Mouse (Mus musculus): ENCODE measurements at regions not wholly inside any gene's neighbourhood (a gene's known extent, or its start where the extent isn't known, plus 50 kb on each side); places are given as distances from the start of the nearest gene placed in this dataset.

DNA sequence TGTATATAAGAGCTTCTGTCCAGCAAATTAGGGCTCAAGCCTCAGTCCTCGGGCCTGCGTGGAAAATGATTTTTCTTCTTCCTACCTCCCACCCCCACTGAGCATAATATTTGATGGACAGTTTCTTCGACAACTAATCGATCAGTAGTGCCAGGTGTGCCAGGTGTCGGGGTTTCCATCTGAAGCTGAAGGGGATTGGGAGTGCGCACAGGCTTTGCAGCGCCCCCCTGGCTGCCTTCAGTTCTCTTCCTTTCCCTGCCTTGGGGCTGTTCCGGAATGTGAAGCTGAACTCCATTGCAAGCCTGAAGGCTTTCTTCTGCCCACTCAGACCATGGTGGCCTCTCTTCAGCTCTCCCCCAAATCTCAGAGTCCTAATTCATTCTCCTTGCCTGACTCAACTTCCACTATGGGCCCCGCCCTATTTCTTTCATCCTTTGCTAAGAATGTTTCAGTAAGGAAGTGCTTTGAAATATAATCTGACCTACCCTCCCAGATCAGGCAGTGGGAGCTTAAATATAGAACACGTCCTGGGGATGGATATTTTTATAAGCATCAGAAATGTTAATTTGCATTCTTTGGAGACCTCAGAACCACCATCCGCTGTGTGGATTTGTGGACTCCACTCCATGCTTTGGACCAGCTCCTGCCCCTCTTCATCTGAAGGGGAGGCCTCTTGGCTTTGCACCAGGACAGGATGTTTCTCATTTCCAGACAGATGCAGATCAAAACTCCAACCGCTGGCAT lies 75.5 kb upstream of the Sh3bp4 start:
- WGBS = 69% methylated on average over 12 of the region's 12 CpGs
- DNase-seq (ENCODE audit: low spot score) = no peak

DNA sequence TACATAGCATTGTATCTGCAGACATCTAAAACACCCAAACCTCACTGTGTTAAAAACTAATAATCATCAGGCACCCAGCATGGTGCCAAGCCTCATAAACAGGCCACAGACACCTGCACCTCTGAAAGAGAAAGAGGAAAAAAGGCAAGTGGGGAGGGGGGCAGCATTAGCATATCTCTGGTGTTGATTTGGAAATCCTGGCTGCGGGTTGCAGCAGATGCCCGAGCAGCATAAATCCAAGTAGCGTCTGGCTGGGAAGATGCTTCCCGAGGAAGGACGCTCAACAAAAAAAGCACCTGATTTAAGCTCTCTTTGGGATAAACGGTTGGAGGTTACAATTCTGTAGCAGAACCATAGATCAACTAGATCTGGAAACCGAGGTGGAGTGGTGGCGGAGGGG lies 74.3 kb upstream of the Sh3bp4 start:
- H3K27me3 ChIP-seq (ENCODE audit: low read depth, poor library complexity, severe bottlenecking) = no peaks in the 10 kb centered on the region
- WGBS = 33% methylated on average over 8 of the region's 8 CpGs
- H3K4me1 ChIP-seq = peaks cover 16% of the 10 kb centered on the region
- 0 out of 2 replicates have a peak overlapping the region, but pooled peaks have one; percentile 17 for H3K27ac ChIP-seq (replicated peaks)
- H3K4me3 ChIP-seq = no peak overlapping the region
- H3K9me3 ChIP-seq (replicated peaks) = no peaks in the 10 kb centered on the region; the same call in 1 of the 2 replicates
- H3K36me3 ChIP-seq = no peaks in the 10 kb centered on the region
- DNase-seq (ENCODE audit: low spot score) = no peak

More for the DNA sequence above, 75.5 kb upstream of the Sh3bp4 start:
- no peak overlapping the region for H3K4me3 ChIP-seq
- peaks cover 16% of the 10 kb centered on the region for H3K4me1 ChIP-seq
- no peaks in the 10 kb centered on the region for H3K27me3 ChIP-seq (ENCODE audit: low read depth, poor library complexity, severe bottlenecking)
- H3K9me3 ChIP-seq (replicated peaks) = no peaks in the 10 kb centered on the region
- H3K27ac ChIP-seq (replicated peaks) = no peak overlapping the region; the same call in 1 of the 2 replicates
- H3K36me3 ChIP-seq = no peaks in the 10 kb centered on the region

DNA sequence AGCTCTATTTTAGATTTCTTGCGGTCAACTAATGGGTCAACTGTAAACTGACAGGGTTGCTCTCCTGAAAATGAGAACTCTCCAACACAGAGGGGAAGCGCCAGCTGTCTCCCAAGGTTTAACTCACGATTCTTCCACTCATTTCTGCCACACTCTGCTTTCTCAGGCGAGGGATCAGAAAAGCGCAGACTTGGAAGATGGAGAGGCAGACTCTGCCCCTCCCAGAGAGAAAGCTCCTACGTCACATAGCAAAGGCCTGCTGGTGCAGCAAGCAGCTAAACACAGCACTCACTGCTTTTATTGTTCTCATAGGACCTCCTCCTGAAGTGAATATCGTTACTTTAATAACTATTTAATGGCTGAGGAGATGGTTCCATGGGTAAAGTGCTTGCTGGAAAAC lies 73.6 kb upstream of the Sh3bp4 start:
- H3K4me3 ChIP-seq = no peak overlapping the region
- H3K27me3 ChIP-seq (ENCODE audit: low read depth, poor library complexity, severe bottlenecking) = no peaks in the 10 kb centered on the region
- 62% methylated on average over 7 of the region's 7 CpGs for WGBS
- H3K36me3 ChIP-seq = no peaks in the 10 kb centered on the region
- no peak for DNase-seq (ENCODE audit: low spot score)
- H3K9me3 ChIP-seq (replicated peaks) = no peaks in the 10 kb centered on the region; the same call in 1 of the 2 replicates
- H3K27ac ChIP-seq (replicated peaks) = no peak overlapping the region
- peaks cover 16% of the 10 kb centered on the region for H3K4me1 ChIP-seq

DNA sequence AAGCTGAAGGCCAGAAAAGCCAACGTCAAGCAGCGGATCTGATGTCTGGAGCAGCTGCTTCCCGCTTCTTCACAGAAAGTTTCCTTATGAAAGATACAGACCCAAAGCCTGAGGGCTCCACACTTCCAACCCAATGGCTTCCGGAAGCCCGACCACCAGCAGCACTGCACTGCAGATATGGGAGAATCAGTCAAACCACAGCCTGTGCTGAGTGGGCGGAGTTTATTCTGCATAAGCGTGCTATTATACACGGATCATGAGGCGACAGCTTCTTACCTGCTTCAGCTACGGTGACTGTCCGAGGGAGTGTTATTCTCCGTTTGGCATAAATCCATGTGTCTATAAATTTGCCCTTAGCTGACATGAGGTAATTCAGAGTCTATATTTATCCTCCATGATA lies 72.4 kb upstream of the Sh3bp4 start:
- Histone ChIP-seq H3K4me3 (no peak overlapping the region), H3K9me3 (replicated peaks) (no peaks in the 10 kb centered on the region; the same call in 1 of the 2 replicates), H3K27me3 (ENCODE audit: low read depth, poor library complexity, severe bottlenecking) (no peaks in the 10 kb centered on the region), H3K27ac (replicated peaks) (no peak overlapping the region), H3K36me3 (no peaks in the 10 kb centered on the region), H3K4me1 (peaks cover 16% of the 10 kb centered on the region)
- 92% methylated on average over 12 of the region's 12 CpGs for WGBS
- no peak for DNase-seq (ENCODE audit: low spot score)

DNA sequence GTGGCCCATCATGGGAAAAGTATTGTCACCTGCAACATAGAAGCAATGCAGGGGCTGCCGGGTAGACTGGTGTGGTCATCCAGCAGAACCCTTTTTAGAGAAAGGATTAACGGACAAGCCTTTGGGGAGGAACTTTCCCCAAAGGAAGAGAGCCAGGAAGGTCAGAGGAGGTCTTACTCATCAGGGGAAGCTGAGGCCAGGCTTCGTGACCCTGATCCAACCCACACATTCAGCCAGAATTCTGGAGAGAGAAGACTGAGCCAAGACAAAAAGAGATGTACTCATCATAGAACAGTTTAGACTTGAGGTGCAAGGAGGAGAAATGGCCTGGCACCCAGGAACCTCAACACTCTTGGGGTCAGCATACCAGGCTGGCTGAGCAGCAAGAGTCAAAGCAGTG lies 67.9 kb upstream of the Sh3bp4 start:
- H3K4me3 ChIP-seq = no peak overlapping the region
- H3K27me3 ChIP-seq (ENCODE audit: low read depth, poor library complexity, severe bottlenecking) = no peaks in the 10 kb centered on the region
- H3K9me3 ChIP-seq (replicated peaks) = no peaks in the 10 kb centered on the region; the same call in 1 of the 2 replicates
- no peaks in the 10 kb centered on the region for H3K36me3 ChIP-seq
- peaks cover 8% of the 10 kb centered on the region for H3K4me1 ChIP-seq
- WGBS = 66% methylated on average over 3 of the region's 3 CpGs
- no peak for DNase-seq (ENCODE audit: low spot score)
- H3K27ac ChIP-seq (replicated peaks) = no peak overlapping the region

DNA sequence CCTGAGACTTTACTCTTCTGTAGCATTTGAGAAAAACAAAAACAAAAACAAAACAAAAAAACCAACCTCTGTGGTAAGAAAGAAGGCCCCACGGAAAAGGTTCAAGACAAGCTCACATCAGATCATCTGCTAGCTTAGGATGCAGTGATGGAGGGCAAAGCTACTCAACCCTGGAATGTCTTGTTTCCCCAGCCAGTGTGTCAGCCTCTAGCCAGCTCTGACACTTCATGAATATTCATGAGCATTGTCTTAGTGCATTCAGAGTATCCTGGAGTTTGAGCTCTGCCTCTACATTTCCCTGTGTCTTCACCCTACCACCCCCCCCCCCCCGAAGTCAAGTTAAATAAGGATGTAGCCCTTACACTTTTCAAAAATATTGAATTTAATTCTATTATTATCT lies 66.5 kb upstream of the Sh3bp4 start:
- H3K4me1 ChIP-seq = peaks cover 8% of the 10 kb centered on the region
- no peaks in the 10 kb centered on the region for H3K36me3 ChIP-seq
- DNase-seq (ENCODE audit: low spot score) = no peak
- no peak overlapping the region for H3K4me3 ChIP-seq
- 48% methylated on average over 2 of the region's 2 CpGs for WGBS
- no peaks in the 10 kb centered on the region for H3K27me3 ChIP-seq (ENCODE audit: low read depth, poor library complexity, severe bottlenecking)
- H3K9me3 ChIP-seq (replicated peaks) = no peaks in the 10 kb centered on the region; the same call in 1 of the 2 replicates
- no peak overlapping the region for H3K27ac ChIP-seq (replicated peaks)

DNA sequence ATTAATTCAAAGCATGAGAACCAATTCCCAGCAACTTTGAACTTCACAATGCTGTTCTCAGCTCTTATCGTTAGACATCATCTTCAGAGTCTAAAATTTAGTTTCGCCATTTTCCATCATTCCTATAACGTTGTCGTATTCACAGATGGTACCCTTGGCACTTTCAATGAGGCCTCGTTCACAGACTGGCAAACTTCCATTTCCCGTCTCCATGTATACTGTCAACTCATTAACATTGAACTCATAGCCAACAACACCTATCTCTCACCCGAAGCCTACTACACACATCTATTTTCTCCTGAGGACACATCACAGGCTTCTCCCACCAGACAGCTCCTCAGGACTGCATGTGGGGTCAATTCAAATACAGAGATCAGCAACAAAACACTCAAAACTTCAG lies 62.7 kb upstream of the Sh3bp4 start:
- no peak overlapping the region for H3K4me3 ChIP-seq
- 91% methylated on average over 7 of the region's 7 CpGs for WGBS
- H3K27me3 ChIP-seq (ENCODE audit: low read depth, poor library complexity, severe bottlenecking) = no peaks in the 10 kb centered on the region
- no peak overlapping the region for H3K27ac ChIP-seq (replicated peaks)
- H3K4me1 ChIP-seq = peaks cover 19% of the 10 kb centered on the region
- no peaks in the 10 kb centered on the region for H3K36me3 ChIP-seq
- no peaks in the 10 kb centered on the region for H3K9me3 ChIP-seq (replicated peaks)
- no peak for DNase-seq (ENCODE audit: low spot score)

DNA sequence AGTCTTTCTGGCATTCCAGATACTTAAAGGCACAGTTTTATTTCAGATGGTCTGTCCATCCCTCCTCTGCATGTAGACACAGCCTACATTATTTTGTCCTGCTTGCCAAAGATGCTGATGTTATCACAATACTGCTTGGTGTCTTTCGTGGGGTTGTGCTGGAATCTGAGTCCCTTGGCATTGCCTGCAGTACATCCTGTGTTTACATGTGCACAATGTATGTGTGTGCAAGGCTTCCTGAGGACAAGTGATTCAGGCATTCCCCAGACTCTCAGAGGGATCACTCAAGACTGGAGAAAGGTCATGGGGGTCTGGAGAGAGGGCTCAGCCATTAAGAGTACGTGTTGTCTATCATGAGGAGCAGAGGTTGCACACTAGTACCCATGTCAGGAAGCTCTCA lies 60.0 kb upstream of the Sh3bp4 start:
- 80% methylated on average over 2 of the region's 2 CpGs for WGBS
- Histone ChIP-seq H3K4me3 (no peak overlapping the region), H3K27me3 (ENCODE audit: low read depth, poor library complexity, severe bottlenecking) (no peaks in the 10 kb centered on the region), H3K4me1 (peaks cover 20% of the 10 kb centered on the region), H3K27ac (replicated peaks) (no peak overlapping the region), H3K9me3 (replicated peaks) (no peaks in the 10 kb centered on the region), H3K36me3 (no peaks in the 10 kb centered on the region)
- DNase-seq (ENCODE audit: low spot score) = no peak

DNA sequence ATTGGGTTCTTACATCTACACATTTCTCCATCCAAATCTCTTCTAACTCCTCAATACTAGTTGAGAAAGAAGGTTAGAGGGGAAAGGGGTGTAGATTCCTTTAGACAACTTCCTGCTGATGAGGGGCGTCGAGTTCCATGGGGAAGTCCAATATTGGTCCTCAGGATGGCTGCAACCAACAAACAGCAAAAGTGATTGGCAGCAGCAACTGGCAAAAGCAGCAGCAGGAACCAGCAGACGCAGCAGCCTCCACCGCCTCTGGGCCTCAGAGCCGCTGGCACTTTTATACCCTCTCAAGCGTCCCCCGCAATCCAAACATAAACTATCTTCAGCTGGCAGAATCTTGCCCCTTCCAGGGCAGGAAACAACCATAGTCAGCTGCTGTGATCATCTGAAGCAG lies 58.8 kb upstream of the Sh3bp4 start:
- no peak overlapping the region for H3K27ac ChIP-seq (replicated peaks)
- H3K9me3 ChIP-seq (replicated peaks) = no peaks in the 10 kb centered on the region
- 80% methylated on average over 7 of the region's 7 CpGs for WGBS
- H3K4me1 ChIP-seq = peaks cover 20% of the 10 kb centered on the region
- DNase-seq (ENCODE audit: low spot score) = no peak
- H3K27me3 ChIP-seq (ENCODE audit: low read depth, poor library complexity, severe bottlenecking) = no peaks in the 10 kb centered on the region
- no peaks in the 10 kb centered on the region for H3K36me3 ChIP-seq
- H3K4me3 ChIP-seq = no peak overlapping the region

DNA sequence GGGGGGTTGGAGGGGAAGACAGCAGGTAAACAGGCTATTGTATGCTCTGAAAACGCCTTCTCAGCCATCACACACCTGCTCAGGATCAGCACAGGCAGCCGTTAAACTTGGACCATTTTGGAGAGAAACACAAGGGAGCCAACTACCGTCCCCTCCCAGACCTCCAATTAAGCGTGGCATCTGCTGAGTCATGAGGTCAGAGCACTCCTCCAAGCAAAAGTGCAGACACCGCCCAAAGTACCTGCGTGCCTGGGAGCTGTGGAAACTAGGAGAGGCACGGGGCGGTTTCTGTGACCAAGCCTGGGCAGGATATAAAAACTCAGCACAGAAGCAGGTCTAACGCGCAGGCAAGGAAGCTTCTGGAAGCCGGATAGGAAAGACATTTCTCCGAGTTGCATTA lies 54.8 kb upstream of the Sh3bp4 start:
- Histone ChIP-seq H3K36me3 (no peaks in the 10 kb centered on the region), H3K27ac (replicated peaks) (no peak overlapping the region), H3K4me1 (peaks cover 20% of the 10 kb centered on the region), H3K4me3 (no peak overlapping the region), H3K9me3 (replicated peaks) (no peaks in the 10 kb centered on the region), H3K27me3 (ENCODE audit: low read depth, poor library complexity, severe bottlenecking) (no peaks in the 10 kb centered on the region)
- no peak for DNase-seq (ENCODE audit: low spot score)
- WGBS = 62% methylated on average over 12 of the region's 12 CpGs

DNA sequence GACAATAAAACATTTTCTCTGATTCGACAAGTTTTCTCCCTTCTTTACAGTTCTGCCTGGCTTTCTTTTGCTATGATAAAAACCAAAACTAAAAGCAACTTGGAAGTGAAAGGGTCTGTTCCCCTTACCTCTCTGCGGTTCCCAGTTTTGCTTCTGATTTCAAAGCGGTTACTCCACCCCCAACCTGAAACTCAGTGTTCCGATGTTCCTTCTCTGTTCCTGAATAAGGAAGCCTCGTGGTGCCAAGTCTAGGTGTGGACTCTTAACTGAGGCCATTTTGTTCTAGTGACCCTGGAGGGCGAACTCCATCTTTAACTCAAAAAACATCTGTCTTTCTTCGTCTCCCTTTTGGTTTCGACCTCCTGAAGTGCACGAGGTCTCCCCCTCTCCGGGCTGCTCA lies 54.4 kb upstream of the Sh3bp4 start:
- Histone ChIP-seq H3K9me3 (replicated peaks) (no peaks in the 10 kb centered on the region), H3K36me3 (no peaks in the 10 kb centered on the region), H3K27ac (replicated peaks) (no peak overlapping the region), H3K4me3 (no peak overlapping the region), H3K27me3 (ENCODE audit: low read depth, poor library complexity, severe bottlenecking) (no peaks in the 10 kb centered on the region), H3K4me1 (peaks cover 20% of the 10 kb centered on the region)
- 77% methylated on average over 10 of the region's 10 CpGs for WGBS
- no peak for DNase-seq (ENCODE audit: low spot score)

DNA sequence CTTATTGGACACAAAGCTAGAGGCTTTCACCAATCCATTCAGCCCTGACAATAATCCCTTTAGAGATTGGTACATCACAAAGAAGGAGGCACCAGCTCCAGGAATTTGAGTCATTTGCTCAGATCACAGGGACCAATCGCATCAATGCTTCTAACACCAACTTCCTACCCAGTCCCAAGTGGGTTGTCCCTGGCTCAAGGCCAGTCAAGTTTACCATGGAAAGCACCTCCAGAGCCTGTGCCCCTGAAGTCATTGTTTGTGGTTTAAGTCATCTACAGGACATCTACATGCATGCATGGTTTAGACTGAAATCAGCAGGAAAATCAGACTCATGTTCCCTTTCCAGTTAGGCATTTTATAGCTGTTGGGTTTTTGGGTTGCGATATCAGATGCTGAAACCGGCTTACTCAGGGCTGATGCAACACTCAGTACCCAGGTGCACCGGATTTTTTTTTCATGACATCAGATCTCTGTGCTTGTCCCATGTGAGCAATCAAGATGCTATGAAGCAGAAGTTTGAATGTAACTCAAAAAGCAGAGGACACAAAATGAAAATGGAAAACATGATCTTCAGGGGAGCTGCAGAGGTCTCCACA lies 50.3 kb upstream of the Sh3bp4 start:
- Histone ChIP-seq H3K9me3 (replicated peaks) (no peaks in the 10 kb centered on the region), H3K36me3 (no peaks in the 10 kb centered on the region), H3K4me3 (no peak overlapping the region), H3K4me1 (no peaks in the 10 kb centered on the region), H3K27me3 (ENCODE audit: low read depth, poor library complexity, severe bottlenecking) (no peaks in the 10 kb centered on the region), H3K27ac (replicated peaks) (no peak overlapping the region)
- WGBS = 93% methylated on average over 4 of the region's 4 CpGs
- DNase-seq (ENCODE audit: low spot score) = no peak

All from midbrain, embryonic 10.5 days (tissue).